Mouse (Mus musculus): ENCODE measurements around the gene Atrn. TPM values are rescaled to one million over a fixed set of nuclear protein-coding genes. Genes with fewer than 3 reads are reported as not detected.

Atrn gene
- total RNA-seq, 1 experiment from 2014 or later, result 30.7 TPM

Small RNAs within 50 kb of the gene (microRNA-seq; reads per million reads assigned to microRNA genes)
- gene Mir6973b, result 0 reads per million in 2 experiments

Other genes starting within 250 kb of the Atrn start
- 137 and 148 TPM in 2 replicates for gene Ddrgk1, start 241.8 kb upstream of the Atrn start, total RNA-seq (2021)
- 27.0 and 28.9 TPM in 2 replicates for gene Itpa, start 238.9 kb upstream of the Atrn start, total RNA-seq (2021)
- 1.3 and 1.4 TPM in 2 replicates for gene Slc4a11, start 209.0 kb upstream of the Atrn start, total RNA-seq (2021)
- 36.3 and 43.6 TPM in 2 replicates for gene 4930402H24Rik, start 89 bp upstream of the Atrn start, total RNA-seq (2021)
- 9.2 and 12.9 TPM in 2 replicates for gene Gfra4, start 136.6 kb downstream of the Atrn start, total RNA-seq (2021)
- gene Adam33, start 157.3 kb downstream of the Atrn start, total RNA-seq (2021), result 4.4 and 4.5 TPM in 2 replicates
- gene Siglec1, start 180.3 kb downstream of the Atrn start, total RNA-seq (2021), result 2.3 and 8.2 TPM in 2 replicates
- 23.3 and 26.1 TPM in 2 replicates for gene Hspa12b, start 220.8 kb downstream of the Atrn start, total RNA-seq (2021)
- not detected in 2 replicates for gene Gm11037, start 227.0 kb downstream of the Atrn start, total RNA-seq (2021)

Measured in adrenal gland, postnatal 14 days (tissue).